Mouse (Mus musculus) right cerebral cortex, postnatal 14 days (tissue): ENCODE measurements around the gene Unc45a.

Experiments used
- DNase-seq: peaks from one replicate; pipeline ENCODE4 v3.0.0; 2022

Unc45a gene

DNA sequence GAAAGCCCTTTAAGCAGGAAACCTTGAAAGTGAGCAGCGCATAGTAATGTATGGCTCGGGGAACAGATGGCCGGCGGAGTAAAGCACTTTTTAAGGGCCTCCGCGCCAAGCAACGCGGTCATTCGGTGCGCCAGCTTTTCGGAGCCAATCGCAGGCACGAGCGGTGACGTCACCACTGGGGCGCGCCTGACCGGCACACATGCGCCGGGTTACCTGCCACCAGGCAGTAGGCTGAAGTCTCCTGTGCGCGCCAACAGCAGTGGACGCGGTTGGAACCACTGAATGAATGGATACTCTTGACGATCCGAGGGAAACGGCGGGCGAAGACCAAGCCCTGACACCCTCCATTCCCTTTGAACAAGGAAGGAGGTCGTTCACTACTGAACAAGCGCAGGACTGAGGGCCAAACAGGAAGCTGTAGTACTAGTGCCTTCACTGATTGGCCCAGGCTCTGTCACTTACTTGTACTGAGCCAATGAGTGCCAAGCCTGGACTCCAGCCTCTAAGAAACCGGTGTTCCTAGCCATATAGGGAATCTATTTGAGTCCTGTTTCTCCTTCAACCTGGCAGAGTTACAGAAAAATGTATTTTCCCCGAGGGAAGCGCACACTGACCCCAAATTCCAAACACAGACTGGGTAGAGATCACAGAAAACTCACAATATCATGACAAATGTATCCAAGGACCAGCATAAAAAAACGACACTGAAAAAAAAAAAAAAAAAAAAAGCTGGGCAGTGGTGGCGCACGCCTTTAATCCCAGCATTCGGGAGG lies 16.6 kb downstream of the Unc45a start, which contains the start of gene Rccd1:
Gene Rccd1 (minus strand): TSS at position 412 of the 773 bp plus-strand sequence.
- DNase-seq, result peak; percentile 97

DNA sequence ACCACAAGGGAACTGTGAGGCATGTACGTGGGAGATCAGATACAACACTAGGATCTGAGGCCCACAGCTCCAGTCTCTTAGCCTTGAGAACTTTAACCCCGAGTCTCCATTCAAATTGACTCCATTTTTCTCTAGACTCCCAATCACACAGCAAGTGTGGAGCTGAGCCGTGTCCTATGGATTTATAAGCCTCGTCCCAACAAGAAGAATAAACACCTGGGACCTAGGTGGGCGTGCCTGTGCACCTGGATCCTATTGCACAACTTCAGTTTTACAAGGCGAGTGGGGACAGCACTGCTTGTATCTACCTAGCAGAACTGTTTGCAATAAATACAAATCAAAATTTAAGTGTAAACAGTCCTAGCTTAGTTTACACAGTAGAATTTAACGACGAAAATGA lies 17.5 kb downstream of the Unc45a start:
- DNase-seq, result no peak

DNA sequence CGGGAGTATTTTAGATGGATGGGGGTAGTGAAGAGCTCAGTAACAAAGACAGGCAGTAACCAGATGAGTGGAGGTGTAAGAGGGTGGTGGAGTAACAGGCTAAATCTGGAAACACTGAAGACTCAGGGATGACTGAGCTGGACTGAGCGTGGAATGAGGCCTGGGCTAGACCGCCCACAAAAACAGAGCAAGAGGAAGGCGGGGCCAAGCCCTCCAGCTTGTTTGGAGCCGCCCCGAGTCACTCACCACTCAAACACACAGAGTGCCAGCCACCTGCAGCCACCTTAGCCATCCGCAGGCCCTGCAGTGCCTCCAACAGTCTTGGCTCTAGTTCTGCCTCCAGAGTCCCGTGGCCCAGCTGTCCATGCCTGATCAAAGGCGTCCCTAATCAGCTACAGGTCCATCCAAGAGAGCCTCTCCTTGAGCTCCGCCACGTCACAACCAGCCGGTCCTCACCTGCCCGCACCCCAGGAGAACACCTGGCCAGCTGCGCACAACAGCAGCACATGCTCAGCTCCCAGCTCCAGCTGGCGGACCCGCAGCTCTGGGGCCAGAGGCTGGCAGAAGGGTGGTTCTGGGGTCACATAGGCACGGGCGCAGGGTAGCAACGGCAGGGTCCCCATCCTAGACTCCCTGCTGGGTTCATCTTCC lies 20.8 kb downstream of the Unc45a start:
- DNase-seq, result no peak

DNA sequence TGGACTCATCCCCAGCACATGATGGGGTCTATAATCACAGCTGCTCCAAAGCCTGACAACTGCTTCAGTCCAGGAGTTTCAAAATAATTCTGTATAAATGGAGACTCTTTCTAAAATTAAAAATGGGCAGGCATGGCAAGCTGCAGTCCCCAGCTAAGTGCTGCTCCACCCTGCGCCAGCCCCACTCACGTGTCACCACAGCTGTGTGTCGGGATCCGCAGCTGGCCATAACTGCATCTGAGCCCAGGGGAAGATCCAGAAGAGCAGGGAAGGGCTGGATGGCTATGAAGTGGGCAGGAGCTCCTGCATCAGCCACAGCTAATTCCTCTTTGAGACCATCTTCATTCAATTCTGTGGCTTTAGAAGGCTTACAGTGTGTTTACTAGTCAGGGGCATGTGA lies 22.1 kb downstream of the Unc45a start:
- no peak for DNase-seq

DNA sequence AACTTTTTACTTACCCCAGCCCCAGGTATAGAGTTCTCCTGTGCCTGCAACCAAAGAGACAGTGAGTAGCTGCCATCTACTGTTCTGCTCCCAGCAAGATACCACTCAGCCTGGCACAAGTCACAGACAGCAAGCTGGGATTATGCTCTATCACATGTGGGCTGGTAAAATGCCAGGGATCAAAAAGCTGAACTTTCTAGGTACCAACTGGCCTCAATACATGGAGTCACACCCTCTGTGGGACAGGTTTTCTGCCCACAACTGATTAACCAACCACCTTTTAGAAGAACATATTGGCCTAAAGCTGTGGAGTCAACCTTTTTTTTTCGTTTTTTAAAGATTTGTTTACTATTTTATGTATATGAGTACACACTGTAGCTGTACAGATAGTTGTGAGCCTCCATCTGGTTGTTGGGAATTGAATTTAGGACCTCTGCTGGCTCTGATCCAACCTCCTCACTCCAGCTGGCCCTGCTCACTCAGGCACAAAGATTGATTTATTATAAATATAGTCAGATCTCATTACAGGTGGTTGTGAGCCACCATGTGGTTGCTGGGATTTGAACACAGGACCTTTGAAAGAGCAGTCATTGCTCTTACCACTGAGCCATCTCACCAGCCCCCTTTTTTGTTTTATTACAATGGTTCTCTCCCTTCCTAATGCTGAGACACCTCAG lies 23.2 kb downstream of the Unc45a start:
- no peak for DNase-seq

DNA sequence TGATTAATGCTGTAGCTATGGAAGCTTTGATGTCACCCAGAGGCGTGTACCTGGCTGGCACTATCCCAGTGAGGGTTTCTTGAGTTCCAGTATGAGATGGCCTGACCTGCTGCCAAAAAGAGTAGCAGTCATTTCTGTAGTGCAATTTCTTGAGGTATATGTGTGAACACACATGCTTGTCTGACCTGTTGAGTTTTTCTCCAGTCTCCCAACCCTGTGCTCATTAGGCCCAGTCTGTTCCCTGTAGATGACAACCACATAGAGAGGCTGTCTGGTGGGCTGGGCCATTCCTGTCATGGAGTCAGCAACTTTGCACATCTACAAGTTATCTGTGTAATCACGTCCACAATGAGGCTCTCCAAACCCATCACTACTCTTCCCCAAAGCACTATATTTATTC lies 25.1 kb downstream of the Unc45a start:
- DNase-seq, result no peak

DNA sequence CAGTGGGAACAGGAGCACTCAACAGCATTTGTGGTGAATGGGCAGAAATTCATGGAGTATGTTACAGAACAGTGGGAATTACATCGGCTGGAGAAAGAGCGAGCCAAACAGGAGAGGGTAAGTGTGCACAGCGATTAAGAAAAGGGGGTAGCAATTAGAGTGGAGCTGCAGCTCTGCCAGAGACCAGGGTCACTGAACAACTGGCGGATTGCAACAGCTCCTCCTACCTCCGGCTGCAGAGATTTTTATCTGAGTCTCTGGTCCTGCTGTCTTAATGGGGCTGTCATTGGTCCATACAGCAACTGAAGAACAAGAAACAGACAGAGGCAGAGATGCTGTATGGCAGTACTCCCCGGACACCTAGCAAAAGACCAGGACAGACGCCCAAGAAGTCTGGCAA lies 30.0 kb downstream of the Unc45a start:
- no peak for DNase-seq

DNA sequence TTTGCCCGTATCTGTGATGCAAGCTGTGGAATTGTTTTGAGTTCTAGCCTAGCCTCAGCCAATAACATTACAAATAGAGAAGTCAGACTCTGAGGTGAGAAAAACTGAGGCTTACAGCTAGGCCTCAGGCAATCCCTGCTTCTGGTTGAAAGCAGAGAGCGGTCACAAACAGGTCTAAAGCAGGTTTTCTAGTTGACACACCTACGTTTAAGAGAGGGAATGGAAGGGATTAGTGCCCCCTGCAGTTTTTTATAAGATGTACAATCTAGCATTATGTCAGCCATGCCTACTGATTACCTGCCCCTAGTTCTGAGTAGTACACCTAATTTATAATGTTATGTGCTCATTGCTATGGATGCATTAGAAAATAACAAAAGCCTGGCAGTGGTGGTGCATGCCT lies 33.0 kb downstream of the Unc45a start:
- no peak for DNase-seq

DNA sequence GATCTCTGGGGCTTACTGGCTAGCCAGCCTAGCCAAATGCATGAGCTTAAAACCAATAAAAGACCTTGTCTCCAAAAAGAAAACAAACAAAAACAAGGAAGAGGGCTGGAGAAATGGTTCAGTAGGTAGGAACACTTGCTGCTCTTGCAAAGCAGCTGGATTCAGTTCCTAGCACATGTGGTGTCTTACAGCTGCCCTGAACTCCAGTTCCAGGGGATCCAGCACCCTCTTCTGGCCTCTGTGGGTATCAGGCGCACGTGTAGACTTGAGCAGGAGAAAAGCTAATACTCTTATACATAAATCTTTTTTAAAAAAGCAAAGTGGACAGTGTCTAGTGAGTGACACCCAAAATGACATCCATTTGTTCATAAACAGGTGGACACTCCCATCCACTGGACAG lies 39.3 kb downstream of the Unc45a start:
- DNase-seq, result no peak

DNA sequence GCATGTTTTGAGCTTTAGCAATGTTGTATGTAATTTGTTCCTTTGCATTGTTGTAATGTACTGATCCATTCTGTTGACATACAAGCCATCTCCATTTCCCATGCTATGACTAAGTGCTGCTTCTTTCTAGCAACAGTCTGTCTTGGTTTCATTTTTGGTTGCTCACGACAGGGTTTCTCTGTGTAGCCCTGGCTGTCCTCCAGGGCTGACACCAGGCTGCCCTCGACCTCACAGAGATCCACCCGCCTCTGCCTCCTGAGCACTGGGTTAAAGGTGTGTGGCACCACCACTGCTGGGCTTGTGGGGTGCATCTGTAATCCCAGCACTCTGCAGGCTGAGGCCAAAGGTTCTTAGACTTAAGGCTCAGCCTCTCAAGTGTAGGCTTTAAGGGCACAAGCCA lies 41.2 kb downstream of the Unc45a start:
- DNase-seq, result no peak

DNA sequence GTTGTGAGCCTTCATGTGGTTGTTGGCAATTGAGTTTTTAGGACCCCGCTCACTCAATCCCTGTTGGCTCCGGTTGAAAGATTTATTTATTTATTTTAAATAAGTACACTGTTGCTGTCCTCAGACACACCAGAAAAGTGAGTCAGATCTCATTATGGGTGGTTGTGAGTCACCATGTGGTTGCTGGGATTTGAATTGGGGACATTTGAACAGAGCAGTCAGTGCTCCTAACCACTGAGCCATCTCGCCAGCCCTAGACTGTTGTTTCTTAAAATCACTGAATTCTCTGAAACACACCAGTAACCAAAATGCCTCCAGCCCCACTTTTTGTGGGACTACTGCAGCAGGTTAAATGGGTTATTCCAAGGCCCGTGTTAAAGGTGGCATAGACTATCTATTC lies 42.1 kb downstream of the Unc45a start:
- DNase-seq, result no peak

DNA sequence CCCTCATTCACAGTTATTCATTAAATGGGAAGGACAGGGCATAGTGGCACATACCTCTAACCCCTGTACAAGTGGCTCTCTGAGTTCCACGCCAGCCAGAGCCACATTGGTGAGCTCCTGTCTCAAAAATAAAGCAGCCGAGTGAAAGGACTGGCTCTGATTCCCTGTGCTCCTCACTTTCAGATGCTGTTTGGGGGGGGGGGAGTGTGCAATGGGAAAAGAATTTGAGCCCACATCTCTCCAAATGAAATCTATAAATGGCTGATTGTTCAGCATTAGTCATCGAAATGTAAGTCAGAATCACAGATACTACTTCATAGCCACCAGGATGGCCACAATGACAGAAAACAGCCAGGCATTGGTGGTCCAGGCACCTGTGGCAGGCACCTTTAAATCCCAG lies 43.8 kb downstream of the Unc45a start:
- no peak for DNase-seq

DNA sequence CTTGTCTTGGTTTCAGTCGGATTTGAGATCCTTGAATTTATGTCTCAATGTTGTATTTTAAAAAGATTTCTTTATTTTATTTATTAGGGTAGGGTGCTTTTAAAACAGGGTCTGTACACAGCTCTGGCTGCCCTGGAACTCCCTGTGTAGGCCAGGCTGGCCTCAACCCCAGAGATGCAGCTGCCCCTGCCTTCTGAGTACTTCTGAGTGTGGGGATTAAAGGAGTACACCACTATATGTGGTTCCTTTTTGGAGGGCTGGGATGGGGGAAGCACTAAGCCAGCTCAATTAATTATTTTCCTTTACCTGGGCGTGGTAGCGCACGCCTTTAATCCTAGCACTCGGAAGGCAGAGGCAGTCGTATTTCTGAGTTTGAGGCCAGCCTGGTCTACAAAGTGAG lies 44.3 kb downstream of the Unc45a start:
- no peak for DNase-seq

DNA sequence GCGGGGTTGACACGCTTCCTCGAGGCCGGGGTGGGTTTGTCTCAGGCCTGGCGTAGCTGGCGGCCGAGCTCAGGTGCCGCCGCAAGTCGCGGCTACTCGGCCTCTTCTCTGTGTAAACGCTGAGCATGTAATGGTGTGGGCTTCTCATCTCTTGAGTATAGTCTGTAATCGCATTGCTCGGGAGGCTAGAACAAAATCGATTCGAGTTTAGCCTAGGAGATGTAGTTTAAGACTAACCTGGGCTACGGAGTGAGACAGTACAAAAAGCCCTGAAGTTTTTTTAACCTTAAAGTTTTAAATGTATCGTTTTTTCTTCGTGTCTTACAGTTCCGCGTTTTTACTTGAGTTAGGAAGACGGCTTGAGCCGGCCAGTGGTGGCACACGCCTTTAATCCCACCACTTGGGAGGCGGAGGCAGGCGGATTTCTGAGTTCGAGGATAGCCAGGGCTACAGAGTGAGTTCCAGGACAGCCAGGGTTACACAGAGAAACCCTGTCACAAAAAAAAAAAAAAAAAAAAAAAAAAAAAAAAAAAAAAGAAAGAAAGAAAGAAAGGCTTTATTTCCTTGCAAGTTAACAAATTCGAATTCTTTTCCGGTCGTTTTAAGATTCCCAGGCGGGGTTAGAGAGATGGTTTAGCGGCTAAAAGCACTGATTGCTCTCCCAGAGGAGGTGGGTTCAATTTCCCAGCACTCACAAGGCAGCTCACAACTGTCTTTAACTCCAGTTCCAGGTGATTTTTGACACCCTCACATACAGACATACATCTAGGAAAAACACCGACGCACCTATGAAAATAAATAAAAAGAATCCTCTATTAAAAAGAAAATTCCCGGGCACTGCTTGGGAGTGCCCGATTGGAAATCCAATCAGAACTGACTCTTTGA lies 45.8 kb downstream of the Unc45a start:
- no peak for DNase-seq

DNA sequence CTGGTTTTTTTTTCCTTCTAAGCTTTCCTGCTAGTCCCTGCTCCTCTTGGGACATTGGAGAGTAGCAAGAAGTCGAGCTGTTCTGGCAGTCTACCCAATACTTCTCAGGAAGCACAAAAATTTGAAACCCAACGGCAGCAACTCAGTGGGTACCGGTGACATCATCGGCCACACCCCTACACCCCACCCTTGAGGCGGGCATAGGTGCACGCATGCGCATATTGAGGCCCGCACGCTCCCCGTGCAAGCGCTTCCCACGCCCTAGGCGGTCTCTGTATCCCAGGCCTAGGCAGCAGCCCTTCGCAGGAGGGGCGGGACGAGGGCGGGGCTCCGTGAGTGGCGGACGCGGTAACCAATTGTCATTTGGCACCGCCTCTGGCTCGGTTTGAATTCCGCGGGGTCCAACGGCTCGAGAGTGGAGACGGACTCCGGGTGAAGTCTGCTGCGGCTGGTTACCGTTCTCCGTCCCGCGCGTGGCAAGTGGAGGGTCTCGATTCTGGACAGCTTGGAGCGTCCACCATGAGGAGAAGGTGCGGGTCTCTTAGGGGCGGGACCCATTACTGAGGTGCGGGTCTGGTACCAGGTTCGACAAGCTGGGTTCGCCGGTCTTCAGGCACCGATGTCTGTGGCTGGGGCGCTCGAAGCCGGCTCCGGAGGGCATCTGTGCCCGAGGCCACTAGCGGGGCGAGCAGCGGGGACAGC lies 46.6 kb downstream of the Unc45a start, which contains the start of gene Prc1:
Gene Prc1 (plus strand): TSS at position 389 of the 702 bp plus-strand sequence.
- peak; percentile 97 for DNase-seq

DNA sequence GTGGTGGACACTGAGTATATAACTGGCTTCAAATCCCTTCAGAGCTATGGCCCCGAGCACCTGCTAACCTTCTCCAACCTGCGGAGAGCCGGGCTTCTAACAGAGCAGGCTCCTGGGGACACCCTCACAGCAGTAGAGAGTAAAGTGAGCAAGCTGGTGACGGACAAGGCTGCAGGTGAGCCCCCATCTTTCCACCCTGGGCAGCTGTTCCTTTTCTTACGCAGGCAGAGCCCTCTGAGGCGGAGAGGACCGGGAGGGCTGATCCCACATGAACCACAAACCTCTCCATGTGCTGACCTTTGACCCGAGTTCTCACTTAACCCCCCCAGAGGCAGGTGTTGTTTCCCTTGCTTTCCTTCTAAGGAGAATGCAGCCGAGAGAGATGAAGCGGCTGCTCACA lies 53.1 kb downstream of the Unc45a start:
- DNase-seq, result no peak

DNA sequence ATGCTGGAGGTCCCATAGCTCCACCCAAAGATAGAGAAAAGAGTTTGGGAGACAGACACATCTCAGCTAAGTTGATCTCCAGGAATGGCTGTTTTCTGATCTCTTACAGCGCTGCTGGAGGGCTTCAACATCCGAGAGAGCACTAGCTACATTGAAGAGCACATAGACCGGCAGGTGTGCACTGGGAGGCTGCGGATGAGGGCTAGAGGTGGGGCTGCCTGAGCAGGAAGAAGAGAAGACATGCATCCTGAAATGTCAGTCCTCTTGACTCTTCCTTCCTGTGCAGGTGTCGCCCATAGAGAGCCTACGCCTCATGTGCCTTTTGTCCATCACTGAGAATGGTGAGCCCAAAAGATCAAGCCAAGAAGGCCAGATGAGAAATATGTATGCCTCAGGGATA lies 55.1 kb downstream of the Unc45a start:
- no peak for DNase-seq

DNA sequence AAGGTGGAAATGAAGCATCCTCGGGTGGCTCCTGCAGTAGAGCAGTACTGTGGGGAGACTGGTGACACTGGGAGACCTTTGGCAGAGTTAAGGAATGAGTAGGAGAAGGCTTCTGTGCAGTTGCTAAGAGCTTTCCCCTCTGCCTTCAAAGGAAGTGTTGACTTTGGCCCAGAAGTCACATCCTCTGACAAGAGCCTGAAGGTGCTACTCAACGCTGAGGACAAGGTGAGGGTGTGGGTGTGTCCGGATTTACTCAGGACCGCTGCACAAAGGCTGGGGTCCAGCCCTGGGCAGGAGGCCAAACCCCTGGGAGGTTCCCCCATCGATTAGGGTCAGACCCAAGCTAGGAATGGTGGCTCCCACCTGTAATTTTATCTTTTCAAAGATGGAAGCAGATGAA lies 56.4 kb downstream of the Unc45a start:
- no peak for DNase-seq

DNA sequence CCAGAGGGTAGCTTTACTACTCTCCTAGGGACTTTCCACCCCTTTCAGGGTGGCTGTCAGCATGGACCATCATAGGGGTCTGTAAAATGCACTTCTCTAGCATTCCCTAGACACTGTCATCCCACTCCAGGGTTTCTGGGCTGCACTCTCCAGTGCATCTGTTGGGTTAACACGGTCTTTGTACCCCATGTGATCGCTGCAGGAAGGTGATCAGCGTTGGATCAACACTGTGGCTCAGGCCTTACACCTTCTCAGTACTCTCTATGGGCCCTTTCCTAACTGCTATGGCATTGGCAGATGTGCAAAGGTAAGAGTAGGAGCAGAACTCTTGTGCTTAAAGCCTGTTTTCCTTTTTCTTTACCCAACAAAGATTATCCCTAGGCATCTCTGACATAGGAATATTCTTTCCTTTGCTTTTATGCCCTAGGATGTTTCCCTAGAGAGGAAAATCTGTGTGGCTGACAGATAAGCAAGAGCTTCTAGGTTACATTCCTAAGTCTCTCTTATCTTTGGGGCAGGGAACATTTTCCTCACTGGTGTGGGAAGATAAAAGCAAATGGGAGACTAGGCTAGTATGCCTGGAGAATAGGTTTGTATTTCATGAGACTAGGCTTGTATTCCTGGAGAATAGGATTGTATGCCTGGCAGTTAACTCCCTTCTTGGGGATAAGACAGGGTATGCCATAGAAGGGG lies 57.4 kb downstream of the Unc45a start:
- no peak for DNase-seq

DNA sequence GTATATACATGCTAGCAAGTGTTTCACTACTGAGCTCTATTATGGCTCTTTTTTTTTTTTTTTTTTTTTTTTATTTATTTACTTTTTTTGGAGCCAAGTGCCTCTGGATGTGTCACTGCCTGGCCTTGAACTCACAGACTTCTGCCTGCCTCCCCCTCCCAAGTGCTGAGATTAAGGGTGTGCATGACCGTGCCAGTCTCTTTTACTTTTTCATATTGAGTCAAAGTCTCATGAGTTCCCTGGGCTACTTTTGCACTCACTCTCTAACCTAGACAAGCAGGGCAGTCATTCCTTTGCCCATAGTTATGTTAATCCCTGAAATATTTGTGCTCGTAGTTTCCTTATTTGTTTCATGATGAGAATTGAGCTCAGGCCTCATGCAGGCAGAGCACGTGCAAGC lies 59.2 kb downstream of the Unc45a start:
- DNase-seq, result no peak

DNA sequence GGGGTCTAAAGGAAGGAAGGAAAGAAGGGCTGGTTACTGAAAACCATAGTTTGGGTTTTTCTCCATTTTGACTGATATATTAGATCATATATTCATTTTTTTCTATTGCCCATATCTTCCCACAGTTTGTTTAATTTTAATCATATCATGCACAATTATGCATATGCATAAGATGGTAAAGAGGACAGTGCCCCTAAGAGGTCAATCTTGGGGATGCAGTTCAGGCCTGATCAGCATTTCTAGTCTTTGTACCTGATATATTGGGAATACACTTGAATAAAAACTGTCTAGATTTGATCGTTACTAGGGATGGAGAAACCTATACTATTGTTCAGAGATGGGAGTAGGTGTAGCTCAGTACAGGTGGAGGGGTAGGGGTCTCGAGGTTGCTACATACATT lies 59.8 kb downstream of the Unc45a start:
- DNase-seq, result no peak

DNA sequence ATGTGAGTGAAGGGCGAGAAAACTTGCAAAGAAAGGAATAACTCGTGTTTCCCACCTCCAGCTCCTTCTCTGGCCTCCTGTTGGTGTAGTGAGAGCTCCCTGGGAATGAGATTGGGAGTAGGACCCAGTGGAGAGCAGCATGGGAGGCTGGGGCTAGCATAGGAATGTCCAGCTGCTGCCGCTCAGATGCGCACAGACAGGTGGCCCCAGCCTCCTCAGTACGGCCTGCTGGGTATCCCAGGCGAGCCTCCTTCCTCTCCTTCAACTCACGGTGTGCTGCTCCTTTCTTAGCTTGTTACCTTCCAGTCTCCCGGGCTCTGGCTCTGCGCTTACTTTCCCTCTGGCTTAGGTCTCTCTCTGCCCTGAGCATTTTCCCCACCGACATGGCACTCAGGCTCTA lies 60.8 kb downstream of the Unc45a start:
- DNase-seq, result no peak
